Mouse (Mus musculus) liver, embryonic 14.5 days (tissue): ENCODE results near the gene Gm9507. TPM values are rescaled to one million over a fixed set of nuclear protein-coding genes. Genes with fewer than 3 reads are reported as not detected.

Experiments
- ATAC-seq: fragments of 200-750 bp; cut with Nextera tagmentation; 2 replicates; pipeline ENCODE4 v1.8.0; 2017; ENCODE audit warnings: moderate number of reproducible peaks, mild to moderate bottlenecking, moderate library complexity; ENCODE audit not compliant: insufficient read depth
- DNase-seq, 3 experiments: peaks; one replicate each; pipeline ENCODE4 v3.0.0-alpha.2; 2012 to 2013; ENCODE audit warnings: low read depth in 3 of 3, low spot score in 3 of 3
- H3K27ac ChIP-seq: fragments of 300-500 bp; sonication (generic); 2 replicates; pipeline ENCODE4 v1.5.1; 2014; ENCODE audit warnings: moderate library complexity, mild to moderate bottlenecking, control low read depth, inconsistent platforms
- H3K27me3 ChIP-seq: fragments of 300-500 bp; sonication (generic); 2 replicates; pipeline ENCODE4 v1.6.1; 2014; ENCODE audit warnings: mild to moderate bottlenecking, low read length, moderate library complexity; ENCODE audit not compliant: control insufficient read depth, insufficient read depth
- H3K36me3 ChIP-seq: fragments of 300-500 bp; sonication (generic); replicated peaks from 2 replicates; pipeline ENCODE4 v1.6.1; 2014; ENCODE audit warnings: low read depth; ENCODE audit not compliant: control insufficient read depth, insufficient read depth
- H3K4me1 ChIP-seq, 2 experiments: fragments of 200-500 bp in 1 of 2; fragments of 300-500 bp in 1 of 2; sonication (generic) in 1 of 2; replicated peaks; 2 replicates each; pipeline ENCODE4 v1.6.1; 2012 to 2014; ENCODE audit warnings: antibody characterized with exemption in 1 of 2, inconsistent platforms in 1 of 2, low read length in 1 of 2; ENCODE audit not compliant: control insufficient read depth in 2 of 2, insufficient read depth in 2 of 2
- H3K4me2 ChIP-seq: fragments of 300-500 bp; sonication (generic); 2 replicates; pipeline ENCODE4 v1.6.1; 2014; ENCODE audit warnings: low read depth, mild to moderate bottlenecking, control low read depth, moderate library complexity
- H3K4me3 ChIP-seq, 2 experiments: fragments of 200-500 bp in 1 of 2; fragments of 300-500 bp in 1 of 2; sonication (generic) in 1 of 2; 2 replicates each; pipeline ENCODE4 v1.5.1; 2012 to 2014; ENCODE audit warnings: low read depth in 2 of 2, low read length in 2 of 2, mild to moderate bottlenecking in 2 of 2, control low read depth in 1 of 2, inconsistent platforms in 1 of 2, moderate library complexity in 1 of 2; ENCODE audit not compliant: insufficient read depth in 1 of 2
- H3K9ac ChIP-seq: fragments of 300-500 bp; sonication (generic); replicated peaks from 2 replicates; pipeline ENCODE4 v1.6.1; 2014; ENCODE audit warnings: mild to moderate bottlenecking, control low read depth, moderate library complexity
- H3K9me3 ChIP-seq: fragments of 300-500 bp; sonication (generic); 2 replicates; pipeline ENCODE4 v1.6.1; 2016; ENCODE audit warnings: low read length, mixed read lengths; ENCODE audit not compliant: control insufficient read depth
- CTCF ChIP-seq: IDR thresholded peaks from 2 replicates; pipeline ENCODE4 v1.5.1; 2016; ENCODE audit warnings: antibody characterized with exemption, low read depth, control low read depth
- EP300 ChIP-seq: IDR thresholded peaks from 2 replicates; pipeline ENCODE4 v1.6.1; 2016; ENCODE audit warnings: antibody characterized with exemption, low read depth
- WGBS: fragments of 180-500 bp; shearing (Covaris S2); extraction: QIAGEN DNeasy Blood & Tissue Kit; methylation state at CpG from one replicate; pipeline ENCODE4 v1.1.7; 2014; ENCODE audit not compliant: insufficient replicate concordance; 5-methylcytosine and 5-hydroxymethylcytosine counted together
- polyA plus RNA-seq, 2 experiments: library from polyadenylated mRNA; depleted of rRNA in 1 of 2; stranded (reverse) in 1 of 2; unstranded in 1 of 2; fragments of >200 nt; fragmentation: Nextera tagmentation in 1 of 2; extraction: Ambion mirVana in 1 of 2; gene quantifications; 2 replicates each; pipeline versions ENCODE4 v1.2.1 to v1.2.3; 2012 to 2014

Gm9507 gene
- polyA plus RNA-seq, 2 experiments: not detected

DNA sequence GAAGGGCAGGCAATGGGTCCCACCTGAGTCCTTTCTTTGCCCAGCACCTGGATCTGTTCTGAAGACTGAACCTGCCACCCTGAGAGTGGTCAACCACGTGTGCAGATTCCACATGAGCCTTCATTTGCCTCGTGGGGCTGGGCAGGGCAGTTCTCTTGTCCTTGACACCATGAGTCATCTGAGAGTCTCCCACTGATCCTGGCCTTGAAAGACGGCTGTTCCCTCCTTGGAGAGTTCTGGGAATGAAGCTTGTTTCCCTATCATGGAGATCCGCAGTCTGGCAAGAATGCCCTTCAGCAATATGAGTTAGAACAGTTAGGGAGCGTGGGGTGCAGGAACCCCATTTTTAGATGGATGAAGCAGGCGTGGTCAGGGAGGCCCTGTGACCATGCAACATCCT lies 27.4 kb upstream of the Gm9507 start:
- Histone ChIP-seq H3K27me3 (no peaks in the 10 kb centered on the region), H3K9me3 (no peaks in the 10 kb centered on the region; the same call in 1 of the 2 replicates), H3K4me2 (no peak overlapping the region), H3K36me3 (no peaks in the 10 kb centered on the region), H3K4me3 (no peak overlapping the region), H3K4me1 (no peaks in the 10 kb centered on the region), H3K9ac (no peak overlapping the region), H3K27ac (no peak overlapping the region)
- no peak for DNase-seq
- 52% methylated on average over 6 of the region's 6 CpGs for whole genome bisulfite sequencing
- no peak for ATAC-seq
- TF ChIP-seq CTCF (no peak), EP300 (no peak)

DNA sequence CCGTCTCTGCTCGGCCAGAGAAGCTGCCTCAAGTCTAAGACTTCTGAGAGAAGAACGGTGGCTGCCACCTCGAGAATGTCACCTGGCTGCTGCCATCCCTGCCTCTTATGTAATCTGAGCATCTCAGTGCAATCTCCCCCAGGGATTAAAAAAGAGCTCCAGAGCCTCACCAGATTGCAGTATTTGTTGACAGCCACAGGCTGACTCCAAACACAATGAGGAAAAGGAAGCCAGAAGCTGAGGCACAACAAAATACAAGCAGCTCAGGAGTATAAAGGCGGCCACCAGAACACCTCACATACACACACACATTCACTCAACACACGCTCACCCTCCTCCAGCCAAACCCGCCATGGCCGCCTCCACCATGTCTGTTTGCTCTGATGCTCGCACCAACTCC lies 24.0 kb upstream of the Gm9507 start, which contains the start of gene Krtap10-10:
Krtap10-10 (plus strand) TSS at position 301 of the 400 bp plus-strand sequence.
- H3K36me3 ChIP-seq: no peaks in the 10 kb centered on the region
- no peaks in the 10 kb centered on the region for H3K4me1 ChIP-seq
- DNase-seq (no peak), ATAC-seq (no peak)
- H3K4me3 ChIP-seq: no peak within 1 kb of the TSS
- H3K27ac ChIP-seq: no peak within 1 kb of the TSS
- H3K9me3 ChIP-seq: no peaks in the 10 kb centered on the region
- H3K27me3 ChIP-seq: no peaks in the 10 kb centered on the region
- H3K9ac ChIP-seq: no peak within 1 kb of the TSS
- WGBS: 38% methylated on average over 9 of the region's 9 CpGs
- TF ChIP-seq CTCF (no peak), EP300 (no peak)
- no peak within 1 kb of the TSS for H3K4me2 ChIP-seq

- H3K9me3 ChIP-seq: no peaks in the 10 kb centered on the region
- no peak for TF ChIP-seq EP300
- no peak for TF ChIP-seq CTCF
- no peak within 1 kb of the TSS for H3K4me3 ChIP-seq
- 49% methylated on average over 6 of the region's 6 CpGs for WGBS
- no peak for ATAC-seq
- H3K27me3 ChIP-seq: no peaks in the 10 kb centered on the region
- no peak within 1 kb of the TSS for H3K9ac ChIP-seq
- no peaks in the 10 kb centered on the region for H3K4me1 ChIP-seq
- no peaks in the 10 kb centered on the region for H3K36me3 ChIP-seq
- no peak for DNase-seq
- no peak within 1 kb of the TSS for H3K27ac ChIP-seq
- no peak within 1 kb of the TSS for H3K4me2 ChIP-seq
Observed at GRCm38 (mm10) chr10:77826951-77827350, 15.3 kb upstream of the Gm9507 start, which contains the start of gene Krtap10-4. Gene Krtap10-4, minus strand, starts transcription at chr10:77827095.

GRCm38 (mm10) chr10:77819203-77819602 lies 7.6 kb upstream of the Gm9507 start:
- no peak for DNase-seq
- Histone ChIP-seq H3K36me3 (no peaks in the 10 kb centered on the region), H3K4me1 (no peaks in the 10 kb centered on the region), H3K4me2 (no peak overlapping the region), H3K27ac (no peak overlapping the region), H3K9ac (no peak overlapping the region), H3K9me3 (no peaks in the 10 kb centered on the region), H3K4me3 (no peak overlapping the region), H3K27me3 (no peaks in the 10 kb centered on the region)
- ATAC-seq: no peak
- TF ChIP-seq CTCF (no peak), EP300 (no peak)
- WGBS: 40% methylated on average over 4 of the region's 4 CpGs

- no peak overlapping the region for H3K27ac ChIP-seq
- H3K4me2 ChIP-seq: no peak overlapping the region
- no peaks in the 10 kb centered on the region for H3K36me3 ChIP-seq
- 82% methylated on average over 4 of the region's 4 CpGs for WGBS
- DNase-seq (no peak), ATAC-seq (no peak)
- no peak overlapping the region for H3K4me3 ChIP-seq
- no peaks in the 10 kb centered on the region for H3K4me1 ChIP-seq
- no peak for TF ChIP-seq EP300
- TF ChIP-seq CTCF: no peak
- H3K9ac ChIP-seq: no peak overlapping the region
- H3K9me3 ChIP-seq: no peaks in the 10 kb centered on the region
- no peaks in the 10 kb centered on the region for H3K27me3 ChIP-seq
Observed at GRCm38 (mm10) chr10:77818523-77818922, 6.9 kb upstream of the Gm9507 start.
